Mouse (Mus musculus) inflammation-experienced regulatory T-cells, adult 16 weeks (primary cell): ENCODE data around the gene Tnfrsf23. TPM values are rescaled to one million over a fixed set of nuclear protein-coding genes. Genes with fewer than 3 reads are reported as not detected.

ENCODE experiments used
- polyA plus RNA-seq: library from polyadenylated mRNA; unstranded; fragments of 100-300 nt; shearing (Covaris generic); gene quantifications from one replicate; pipeline ENCODE4 v1.2.1, GENCODE M21; 2017

Gene Tnfrsf23
- 6.1 TPM for polyA plus RNA-seq

GRCm38 (mm10) chr7:143685359-143686067, at the start of gene Tnfrsf23:
Tnfrsf23 (minus strand) TSS chr7:143685872.

GRCm38 (mm10) chr7:143649034-143649768, 36.5 kb downstream of the Tnfrsf23 start, which contains the start of gene Tnfrsf22:
Tnfrsf22 (minus strand) TSS chr7:143649661.

GRCm38 (mm10) chr7:143628540-143628939, 57.1 kb downstream of the Tnfrsf23 start, which contains the start of gene Tnfrsf26:
Tnfrsf26 (minus strand) TSS chr7:143628722.

Other genes starting within 250 kb of the Tnfrsf23 start
- 0.78 TPM for gene Cdkn1c, start 224.8 kb downstream of the Tnfrsf23 start, polyA plus RNA-seq
- gene Slc22a18, start 212.1 kb downstream of the Tnfrsf23 start, polyA plus RNA-seq: 0.44 TPM
- gene Phlda2, start 182.7 kb downstream of the Tnfrsf23 start, polyA plus RNA-seq: not detected
- 314 TPM for gene Nap1l4, start 136.8 kb downstream of the Tnfrsf23 start, polyA plus RNA-seq
- 48.5 TPM for gene Cars, start 85.8 kb downstream of the Tnfrsf23 start, polyA plus RNA-seq
- 37.8 TPM for gene Tnfrsf26, start 57.1 kb downstream of the Tnfrsf23 start, polyA plus RNA-seq
- gene Tnfrsf22, start 36.2 kb downstream of the Tnfrsf23 start, polyA plus RNA-seq: 34.5 TPM
- gene Osbpl5, start 71.1 kb upstream of the Tnfrsf23 start, polyA plus RNA-seq: 38.9 TPM
- gene Mrgprg, start 81.1 kb upstream of the Tnfrsf23 start, polyA plus RNA-seq: not detected
- 14.6 TPM for gene Mrgpre, start 98.6 kb upstream of the Tnfrsf23 start, polyA plus RNA-seq
- 26.8 TPM for gene Nadsyn1, start 137.0 kb upstream of the Tnfrsf23 start, polyA plus RNA-seq
- gene Dhcr7, start 137.3 kb upstream of the Tnfrsf23 start, polyA plus RNA-seq: 19.9 TPM
- not detected for gene Gm498, start 181.0 kb upstream of the Tnfrsf23 start, polyA plus RNA-seq